ENCODE assay signal across 8 mouse cellular contexts in genomic region chr19:6426703-6427500, GRCm38 (mm10). TPM values are rescaled to one million over a fixed set of nuclear protein-coding genes. Genes with fewer than 3 reads are reported as not detected.
DNase-seq lines count a peak whose midpoint lies in the region; ATAC-seq and TF ChIP-seq lines count a peak whose summit lies in the region.

No protein-coding gene starts in this region.

- no peak for TF ChIP-seq RAD21 in CH12.LX (IDR thresholded peaks at IDR 0.05; ENCODE audit: low read depth, low read length)

- dilution Hi-C loops in CH12.LX (cut with MboI; ENCODE audit: extremely low pct_ligation_motif_present, extremely low pct_unique_long_range_greater_than_20kb, low sequenced_read_pairs) = no loop called here

- H3K27me3 ChIP-seq in cerebellum, adult 2 months (ENCODE audit: control insufficient read depth, insufficient read depth, low read length) = no peaks in the 10 kb centered on the region
- H3K27me3 ChIP-seq in CH12.LX (replicated peaks) = peaks cover 42% of the 10 kb centered on the region
- H3K27me3 ChIP-seq in intestine, embryonic 15.5 days (replicated peaks) = peaks cover 75% of the 10 kb centered on the region

- 61% methylated on average over 13 of the region's 13 CpGs for WGBS in cerebellum, adult 2 months
- 22% methylated on average over 13 of the region's 13 CpGs for WGBS in intestine, embryonic 15.5 days

- H3K9me3 ChIP-seq in CH12.LX (replicated peaks; ENCODE audit: low read length) = peaks cover 10% of the 10 kb centered on the region
- no peaks in the 10 kb centered on the region for H3K9me3 ChIP-seq in intestine, embryonic 15.5 days

- no peak overlapping the region for H3K4me3 ChIP-seq in cerebellum, adult 2 months (replicated peaks; ENCODE audit: insufficient read depth, low read depth, low read length)
- H3K4me3 ChIP-seq in CH12.LX (replicated peaks in 1 of 3; ENCODE audit: low read depth in 2 of 3, low read length in 2 of 3, poor library complexity in 1 of 3) = no peak overlapping the region
- no peak overlapping the region for H3K4me3 ChIP-seq in intestine, embryonic 15.5 days (replicated peaks)

- no peak for TF ChIP-seq CTCF in cerebellum, adult 2 months (IDR thresholded peaks at IDR 0.05; ENCODE audit: borderline replicate concordance, insufficient read depth, low read depth, low read length)
- no peak for TF ChIP-seq CTCF in CH12.LX (conservative IDR thresholded peaks at IDR 0.05 in 1 of 2, IDR thresholded peaks at IDR 0.05 in 1 of 2; ENCODE audit: low read depth in 2 of 2, low read length in 2 of 2)

- H3K4me1 ChIP-seq in cerebellum, adult 2 months (ENCODE audit: control insufficient read depth, insufficient read depth, low read length) = peaks cover 78% of the 10 kb centered on the region
- peaks cover 0 to 12% of the 10 kb centered on the region in 2 experiments; a peak in 2 of 4 replicates for H3K4me1 ChIP-seq in CH12.LX (ENCODE audit: control insufficient read depth in 1 of 2, insufficient read depth in 2 of 2)
- peaks cover 25% of the 10 kb centered on the region for H3K4me1 ChIP-seq in intestine, embryonic 15.5 days (replicated peaks)

- H3K79me2 ChIP-seq in CH12.LX (replicated peaks; ENCODE audit: control insufficient read depth, extremely low read depth, insufficient read depth, poor library complexity, severe bottlenecking) = no peaks in the 10 kb centered on the region

- DNase-seq in cerebellum, adult 2 months = peak; percentile 65 to 84
- no peak for DNase-seq in cerebellum, adult 11 months
- DNase-seq in CH12.LX (ENCODE audit: extremely low read depth) = peak; percentile 24
- DNase-seq in embryo, embryonic 9.5 days (ENCODE audit: extremely low spot score) = peak; percentile 76
- no peak for DNase-seq in left cerebral cortex, adult 11 months (ENCODE audit: low spot score)
- no peak for DNase-seq in frontal cortex, postnatal 36 days (ENCODE audit: low spot score in 2 of 2)

- no peak overlapping the region for H3K9ac ChIP-seq in CH12.LX (ENCODE audit: insufficient read depth, low read depth)
- no peak overlapping the region for H3K9ac ChIP-seq in intestine, embryonic 15.5 days

- no peak for TF ChIP-seq EP300 in CH12.LX (IDR thresholded peaks at IDR 0.05; ENCODE audit: low read length)

- peak overlapping the region; percentile 41; the same call in 1 of the 2 replicates for H3K27ac ChIP-seq in cerebellum, adult 2 months (ENCODE audit: insufficient read depth, low read length)
- no peak overlapping the region for H3K27ac ChIP-seq in CH12.LX (ENCODE audit: insufficient read depth, low read depth)
- no peak overlapping the region for H3K27ac ChIP-seq in intestine, embryonic 15.5 days

- no peak for TF ChIP-seq POLR2A in cerebellum, adult 2 months (IDR thresholded peaks at IDR 0.05; ENCODE audit: borderline replicate concordance, insufficient read depth, low read length)
- no peak for TF ChIP-seq POLR2A in CH12.LX (IDR thresholded peaks at IDR 0.05; ENCODE audit: low read depth, low read length)

- ATAC-seq in intestine, embryonic 15.5 days = no peak
- ATAC-seq in megakaryocyte progenitor cell, adult 5-6 weeks (replicated peaks; ENCODE audit: poor library complexity) = peak; percentile 90

- in situ Hi-C loops in CH12.LX (cut with MboI; ENCODE audit: low pct_ligation_motif_present, low pct_unique_long_range_greater_than_20kb, low sequenced_read_pairs) = no loop called here

- no peaks in the 10 kb centered on the region for H3K36me3 ChIP-seq in CH12.LX (replicated peaks in 1 of 2; ENCODE audit: control insufficient read depth in 1 of 2, insufficient read depth in 1 of 2, low read length in 1 of 2)
- no peaks in the 10 kb centered on the region for H3K36me3 ChIP-seq in intestine, embryonic 15.5 days

- no peak overlapping the region for H3K4me2 ChIP-seq in CH12.LX (ENCODE audit: insufficient read depth, low read depth, poor library complexity, severe bottlenecking)
- H3K4me2 ChIP-seq in intestine, embryonic 15.5 days (replicated peaks) = peak overlapping the region; percentile 67; the same call in 1 of the 2 replicates

TF ChIP-seq in CH12.LX, 34 proteins besides CTCF, POLR2A, EP300 and RAD21:
- TF ChIP-seq MXI1 (IDR thresholded peaks at IDR 0.05; ENCODE audit: low read depth, low read length) (no peak), USF1 (IDR thresholded peaks at IDR 0.05; ENCODE audit: low read depth, low read length) (no peak), MAZ (IDR thresholded peaks at IDR 0.05; ENCODE audit: low read depth, low read length) (no peak), POLR2AphosphoS2 (IDR thresholded peaks at IDR 0.05; ENCODE audit: low read depth, low read length) (no peak), SMC3 (IDR thresholded peaks at IDR 0.05; ENCODE audit: low read depth, low read length) (no peak), ZC3H11A (IDR thresholded peaks at IDR 0.05; ENCODE audit: low read depth, low read length) (no peak), ZMIZ1 (IDR thresholded peaks at IDR 0.05; ENCODE audit: low read depth, low read length) (no peak), IRF4 (IDR thresholded peaks at IDR 0.05; ENCODE audit: low read depth, low read length) (no peak), SIN3A (IDR thresholded peaks at IDR 0.05; ENCODE audit: low read length) (no peak), CHD2 (IDR thresholded peaks at IDR 0.05; ENCODE audit: low read length) (no peak), BHLHE40 (IDR thresholded peaks at IDR 0.05; ENCODE audit: low read depth, low read length) (no peak), NELFE (IDR thresholded peaks at IDR 0.05; ENCODE audit: low read depth, low read length) (no peak), MAFK (IDR thresholded peaks at IDR 0.05; ENCODE audit: insufficient replicate concordance, low read length) (no peak), JUND (conservative IDR thresholded peaks at IDR 0.05; ENCODE audit: low read depth, low read length) (no peak), ELF1 (IDR thresholded peaks at IDR 0.05; ENCODE audit: low read depth, low read length) (no peak), GABPA (IDR thresholded peaks at IDR 0.05; ENCODE audit: insufficient replicate concordance, low read depth, low read length) (no peak)

RNA-seq across cellular contexts. Expression of gene Nrxn2, which starts 8.4 kb away (rescaled TPM):
- 420 and 504 TPM in 2 replicates for polyA plus RNA-seq in cerebellum, adult 2 months (2012; rRNA removed)
- 0.29 and 0.30 TPM in 2 replicates for total RNA-seq in CH12.LX (2012; rRNA removed)
- 0.20 and 0.31 TPM in 2 replicates for total RNA-seq in CH12.LX (2014; rRNA removed)
- polyA plus RNA-seq in CH12.LX (2012; ENCODE audit: insufficient read length, low read depth) = 0.71 and 1.1 TPM in 2 replicates
- polyA plus RNA-seq in intestine, embryonic 15.5 days (2015; fragmentation: Nextera tagmentation; extraction: Ambion mirVana) = 1.1 and 2.0 TPM in 2 replicates
- not detected in 2 replicates for total RNA-seq in megakaryocyte progenitor cell, adult 5-6 weeks (2015)
- total RNA-seq in megakaryocyte progenitor cell, adult 5-6 weeks (2017) = not detected in 2 replicates

RNA-seq across cellular contexts. Expression of gene Rasgrp2, which starts 27.8 kb away (rescaled TPM):
- 78.5 and 90.1 TPM in 2 replicates for polyA plus RNA-seq in cerebellum, adult 2 months (2012; rRNA removed)
- total RNA-seq in CH12.LX (2012; rRNA removed) (16.9 and 22.0 TPM in 2 replicates), CH12.LX (2014; rRNA removed) (7.4 and 9.3 TPM in 2 replicates)
- polyA plus RNA-seq in CH12.LX (2012; ENCODE audit: insufficient read length, low read depth) = 26.0 and 37.9 TPM in 2 replicates
- 36.9 and 48.6 TPM in 2 replicates for polyA plus RNA-seq in intestine, embryonic 15.5 days (2015; fragmentation: Nextera tagmentation; extraction: Ambion mirVana)
- 223 and 244 TPM in 2 replicates for total RNA-seq in megakaryocyte progenitor cell, adult 5-6 weeks (2015)
- total RNA-seq in megakaryocyte progenitor cell, adult 5-6 weeks (2017) = 283 and 290 TPM in 2 replicates

RNA-seq across cellular contexts. Expression of gene Pygm, which starts 42.7 kb away (rescaled TPM):
- polyA plus RNA-seq in cerebellum, adult 2 months (2012; rRNA removed) = 90.1 and 101 TPM in 2 replicates
- 0.47 and 0.63 TPM in 2 replicates for total RNA-seq in CH12.LX (2012; rRNA removed)
- total RNA-seq in CH12.LX (2014; rRNA removed) = 0.32 and 0.92 TPM in 2 replicates
- polyA plus RNA-seq in CH12.LX (2012; ENCODE audit: insufficient read length, low read depth) = 1.2 and 2.0 TPM in 2 replicates
- polyA plus RNA-seq in intestine, embryonic 15.5 days (2015; fragmentation: Nextera tagmentation; extraction: Ambion mirVana) = 6.1 and 6.3 TPM in 2 replicates
- 0.30 and 1.5 TPM in 2 replicates for total RNA-seq in megakaryocyte progenitor cell, adult 5-6 weeks (2015)
- 0.47 TPM in 1 of 2 replicates, not detected in the other for total RNA-seq in megakaryocyte progenitor cell, adult 5-6 weeks (2017)

Comparison
In these comparisons a context has a peak if more than half of its experiments do, and no peak if none do; other contexts are left out.
1. DNase-seq: peak in cerebellum, adult 2 months (2 of 2), CH12.LX (single experiment) and embryo, embryonic 9.5 days (single experiment); none in cerebellum, adult 11 months (single experiment), left cerebral cortex, adult 11 months (single experiment) and frontal cortex, postnatal 36 days (0 of 2).
2. RNA of gene Nrxn2, which starts 8.4 kb away (polyA plus RNA-seq): 420 to 504 TPM in cerebellum, adult 2 months; 1.1 to 2.0 TPM in intestine, embryonic 15.5 days and 0.71 to 1.1 TPM in CH12.LX; every median in the first group is over 100 times any median in the second.
3. RNA of gene Pygm, which starts 42.7 kb away (polyA plus RNA-seq): 90.1 to 101 TPM in cerebellum, adult 2 months; 6.1 to 6.3 TPM in intestine, embryonic 15.5 days and 1.2 to 2.0 TPM in CH12.LX; every median in the first group is over 10 times any median in the second.